In genomic region chr1:71505898-71506297, GRCm38 (mm10) we compare ENCODE assay signal across 8 mouse cellular contexts. TPM values are rescaled to one million over a fixed set of nuclear protein-coding genes. Genes with fewer than 3 reads are reported as not detected.
DNase-seq lines count a peak whose midpoint lies in the region; ATAC-seq and TF ChIP-seq lines count a peak whose summit lies in the region.

No protein-coding gene starts in this region.

- H3K9ac ChIP-seq in kidney, embryonic 16.5 days (replicated peaks; ENCODE audit: low read length), result no peak overlapping the region
- H3K9ac ChIP-seq in stomach, embryonic 15.5 days, result no peak overlapping the region

- H3K4me2 ChIP-seq in kidney, embryonic 16.5 days (replicated peaks; ENCODE audit: low read depth, low read length), result peak overlapping the region; percentile 26
- 0 out of 2 replicates have a peak overlapping the region, but pooled peaks have one; percentile 0 for H3K4me2 ChIP-seq in stomach, embryonic 15.5 days

- ATAC-seq in kidney, embryonic 16.5 days (ENCODE audit: low FRiP score, low TSS enrichment), result no peak
- no peak for ATAC-seq in stomach, embryonic 15.5 days (ENCODE audit: insufficient read depth, low FRiP score, low read depth)

- H3K36me3 ChIP-seq in kidney, adult 2 months (ENCODE audit: control insufficient read depth, insufficient read depth, low read length), result no peaks in the 10 kb centered on the region
- no peaks in the 10 kb centered on the region for H3K36me3 ChIP-seq in kidney, embryonic 16.5 days (ENCODE audit: insufficient read depth, low read length)
- no peaks in the 10 kb centered on the region for H3K36me3 ChIP-seq in stomach, embryonic 15.5 days

- DNase-seq in kidney, adult 2 months, result peak; percentile 27
- DNase-seq in kidney, adult 18-20 months, result no peak
- DNase-seq in CD4-positive helper T cell, adult 2 months (ENCODE audit: low read depth, low spot score), result peak; percentile 10
- peak; percentile 59 for DNase-seq in adipocyte (ENCODE audit: low spot score)
- DNase-seq in gastrocnemius, postnatal 14 days, result no peak
- no peak for DNase-seq in spleen, adult 12 weeks (ENCODE audit: low spot score)

- no peaks in the 10 kb centered on the region for H3K9me3 ChIP-seq in kidney, embryonic 16.5 days (ENCODE audit: low read length)
- no peaks in the 10 kb centered on the region for H3K9me3 ChIP-seq in stomach, embryonic 15.5 days

- WGBS in kidney, adult 2 months, result 3% methylated on average over 5 of the region's 5 CpGs
- 2% methylated on average over 5 of the region's 5 CpGs for WGBS in kidney, embryonic 16.5 days
- WGBS in stomach, embryonic 15.5 days, result 7% methylated on average over 5 of the region's 5 CpGs

- H3K4me1 ChIP-seq in kidney, adult 2 months (ENCODE audit: control insufficient read depth, insufficient read depth, low read length), result no peaks in the 10 kb centered on the region
- H3K4me1 ChIP-seq in kidney, embryonic 16.5 days (ENCODE audit: insufficient read depth, low read length), result no peaks in the 10 kb centered on the region
- H3K4me1 ChIP-seq in stomach, embryonic 15.5 days, result no peaks in the 10 kb centered on the region

- intact Hi-C loops in gastrocnemius, postnatal 14 days (cut with DNase I; ENCODE audit: low total_unique reads), result loop anchor here (10.0 kb wide), 1 partner anchor 211 kb away; no protein-coding TSS in a partner anchor

- no peak for TF ChIP-seq CTCF in kidney, adult 2 months (conservative IDR thresholded peaks at IDR 0.05; ENCODE audit: insufficient read depth, insufficient read length, low read depth, low read length)

- TF ChIP-seq POLR2A in kidney, adult 2 months (IDR thresholded peaks at IDR 0.05; ENCODE audit: low read depth, low read length), result no peak

- no peaks in the 10 kb centered on the region for H3K27me3 ChIP-seq in kidney, adult 2 months (replicated peaks; ENCODE audit: control insufficient read depth, insufficient read depth, low read length)
- H3K27me3 ChIP-seq in kidney, embryonic 16.5 days (ENCODE audit: insufficient read depth, low read length), result no peaks in the 10 kb centered on the region
- no peaks in the 10 kb centered on the region for H3K27me3 ChIP-seq in stomach, embryonic 15.5 days (replicated peaks)

- H3K27ac ChIP-seq in kidney, adult 2 months (ENCODE audit: insufficient read depth, low read depth, low read length), result no peak overlapping the region
- no peak overlapping the region for H3K27ac ChIP-seq in kidney, embryonic 16.5 days (ENCODE audit: low read length)
- no peak overlapping the region for H3K27ac ChIP-seq in stomach, embryonic 15.5 days

- no peak overlapping the region for H3K4me3 ChIP-seq in kidney, adult 2 months (ENCODE audit: insufficient read depth, low read depth, low read length)
- no peak overlapping the region for H3K4me3 ChIP-seq in kidney, embryonic 16.5 days (ENCODE audit: low read length)
- no peak overlapping the region for H3K4me3 ChIP-seq in stomach, embryonic 15.5 days (replicated peaks)

RNA-seq across cellular contexts. Expression of gene Atic, which starts 51.1 kb away (rescaled TPM):
- polyA plus RNA-seq in kidney, adult 2 months (2012; rRNA removed), result 17.0 and 19.2 TPM in 2 replicates
- polyA plus RNA-seq in kidney, embryonic 16.5 days (2015; fragmentation: Nextera tagmentation; extraction: Ambion mirVana), result 56.1 and 60.6 TPM in 2 replicates
- polyA plus RNA-seq in stomach, embryonic 15.5 days (2015; fragmentation: Nextera tagmentation; extraction: Ambion mirVana), result 77.6 and 78.0 TPM in 2 replicates
- 10 to 100 TPM; 21.5 to 27.6 TPM for total RNA-seq in gastrocnemius, postnatal 14 days (2021)

Comparison
In these comparisons a context has a peak if more than half of its experiments do, and no peak if none do; other contexts are left out.
1. DNase-seq: peak in kidney, adult 2 months (single experiment), CD4-positive helper T cell, adult 2 months (single experiment) and adipocyte (single experiment); none in kidney, adult 18-20 months (single experiment), gastrocnemius, postnatal 14 days (single experiment) and spleen, adult 12 weeks (single experiment).